Mouse (Mus musculus) stomach, postnatal 0 days (tissue): ENCODE measurements around the gene Zswim7. TPM values are rescaled to one million over a fixed set of nuclear protein-coding genes. Genes with fewer than 3 reads are reported as not detected.

ENCODE experiments used
- ATAC-seq: fragments of 200-750 bp; cut with Nextera tagmentation; 2 replicates; pipeline ENCODE4 v1.8.0; 2017; ENCODE audit not compliant: low FRiP score, low TSS enrichment
- DNase-seq: peaks from one replicate; pipeline ENCODE4 v3.0.0-alpha.2; 2016; ENCODE audit warnings: low spot score
- H3K27ac ChIP-seq: fragments of 300-500 bp; sonication (generic); replicated peaks from 2 replicates; pipeline ENCODE4 v1.5.1; 2014; ENCODE audit warnings: mild to moderate bottlenecking, control low read depth
- H3K27me3 ChIP-seq: fragments of 300-500 bp; sonication (generic); 2 replicates; pipeline ENCODE4 v1.6.1; 2014; ENCODE audit warnings: low read length; ENCODE audit not compliant: control insufficient read depth, insufficient read depth
- H3K36me3 ChIP-seq: fragments of 300-500 bp; sonication (generic); 2 replicates; pipeline ENCODE4 v1.6.1; 2014; ENCODE audit warnings: low read length, mixed read lengths; ENCODE audit not compliant: control insufficient read depth, insufficient read depth
- H3K4me1 ChIP-seq: fragments of 300-500 bp; sonication (generic); replicated peaks from 2 replicates; pipeline ENCODE4 v1.6.1; 2014; ENCODE audit warnings: antibody characterized with exemption; ENCODE audit not compliant: control insufficient read depth, insufficient read depth
- H3K4me2 ChIP-seq: fragments of 300-500 bp; sonication (generic); replicated peaks from 2 replicates; pipeline ENCODE4 v1.6.1; 2014; ENCODE audit warnings: low read depth, mild to moderate bottlenecking, control low read depth, moderate library complexity
- H3K4me3 ChIP-seq: fragments of 300-500 bp; sonication (generic); 2 replicates; pipeline ENCODE4 v1.5.1; 2014; ENCODE audit warnings: low read depth, low read length, control low read depth
- H3K9ac ChIP-seq: fragments of 300-500 bp; sonication (generic); 2 replicates; pipeline ENCODE4 v1.6.1; 2014; ENCODE audit warnings: mild to moderate bottlenecking, low read length, control low read depth, mixed read lengths
- H3K9me3 ChIP-seq: fragments of 300-500 bp; sonication (generic); 2 replicates; pipeline ENCODE4 v1.6.1; 2016; ENCODE audit warnings: low read length; ENCODE audit not compliant: control insufficient read depth
- CTCF ChIP-seq: IDR thresholded peaks from 2 replicates; pipeline ENCODE4 v1.5.1; 2016; ENCODE audit warnings: antibody characterized with exemption, low read depth, mild to moderate bottlenecking, moderate library complexity
- EP300 ChIP-seq: optimal IDR thresholded peaks from 2 replicates; pipeline ENCODE3; 2016; ENCODE audit warnings: antibody characterized with exemption
- WGBS: fragments of 180-500 bp; shearing (Covaris S2); extraction: QIAGEN DNeasy Blood & Tissue Kit; methylation state at CpG from one replicate; pipeline ENCODE4 v1.1.7; 2014; 5-methylcytosine and 5-hydroxymethylcytosine counted together
- polyA plus RNA-seq: library from polyadenylated mRNA; unstranded; fragments of >200 nt; fragmentation: Nextera tagmentation; extraction: Ambion mirVana; gene quantifications from 2 replicates; pipeline ENCODE4 v1.2.1, GENCODE M21; 2015

Gene Zswim7
- polyA plus RNA-seq, 1 experiment from 2014 or later = 23.4 TPM

- no peak for DNase-seq
- ATAC-seq = no peak
- H3K27me3 ChIP-seq = no peaks in the 10 kb centered on the region
- no peaks in the 10 kb centered on the region for H3K9me3 ChIP-seq
- H3K36me3 ChIP-seq = no peaks in the 10 kb centered on the region
- no peak overlapping the region for H3K4me2 ChIP-seq
- no peak for TF ChIP-seq EP300
- TF ChIP-seq CTCF = no peak
- H3K9ac ChIP-seq = no peak overlapping the region
- no peak overlapping the region for H3K4me3 ChIP-seq
- H3K4me1 ChIP-seq = no peaks in the 10 kb centered on the region
- WGBS = 84% methylated on average over 6 of the region's 6 CpGs
- H3K27ac ChIP-seq = no peak overlapping the region
These were observed 63.4 kb downstream of the Zswim7 start for GRCm38 (mm10) chr11:62217751-62218150.

Other genes with a start within 250 kb of the Zswim7 start
- gene Adora2b, start 32.4 kb downstream of the Zswim7 start, polyA plus RNA-seq = 4.2 and 4.3 TPM in 2 replicates
- gene Ttc19, start 98 bp upstream of the Zswim7 start, polyA plus RNA-seq = 12.2 and 12.7 TPM in 2 replicates
- 5.6 and 5.8 TPM in 2 replicates for gene Pigl, start 177.1 kb upstream of the Zswim7 start, polyA plus RNA-seq
- gene Ncor1, start 177.2 kb upstream of the Zswim7 start, polyA plus RNA-seq = 82.2 and 84.6 TPM in 2 replicates